Mouse (Mus musculus) cerebellum, adult 11-12 months (tissue): ENCODE results near the gene Abhd12b.

ENCODE experiments used
- DNase-seq: peaks from one replicate; pipeline ENCODE4 v3.0.0; 2022

The Abhd12b gene

GRCm38 (mm10) chr12:70153842-70154241 is at the start of gene Abhd12b:
Gene Abhd12b, plus strand, starts transcription at chr12:70154142.
- DNase-seq = no peak

- no peak for DNase-seq
Observed at GRCm38 (mm10) chr12:70104199-70104598, 49.7 kb upstream of the Abhd12b start.

GRCm38 (mm10) chr12:70104776-70105420 is 49.0 kb upstream of the Abhd12b start:
- DNase-seq = no peak

- DNase-seq = no peak
Observed at GRCm38 (mm10) chr12:70105885-70106284, 48.1 kb upstream of the Abhd12b start.

- DNase-seq = no peak
Observed at GRCm38 (mm10) chr12:70106508-70106907, 47.4 kb upstream of the Abhd12b start.

GRCm38 (mm10) chr12:70108104-70108503 is 45.8 kb upstream of the Abhd12b start:
- no peak for DNase-seq

GRCm38 (mm10) chr12:70109921-70110320 is 44.0 kb upstream of the Abhd12b start:
- peak; percentile 27 for DNase-seq

- DNase-seq = no peak
Observed at GRCm38 (mm10) chr12:70110375-70111116, 43.4 kb upstream of the Abhd12b start.

GRCm38 (mm10) chr12:70111117-70111366 is 42.9 kb upstream of the Abhd12b start:
- DNase-seq = no peak

GRCm38 (mm10) chr12:70111367-70112089 is 42.4 kb upstream of the Abhd12b start:
- peak; percentile 40 for DNase-seq

- DNase-seq = peak; percentile 49
Observed at GRCm38 (mm10) chr12:70112090-70112383, 41.9 kb upstream of the Abhd12b start.

GRCm38 (mm10) chr12:70113351-70113750 is 40.6 kb upstream of the Abhd12b start, which contains the start of gene Nin:
Gene Nin, minus strand, starts transcription at chr12:70113717.
- DNase-seq = no peak

GRCm38 (mm10) chr12:70117146-70117545 is 36.8 kb upstream of the Abhd12b start:
- DNase-seq = no peak

- DNase-seq = peak; percentile 42
Observed at GRCm38 (mm10) chr12:70118721-70119345, 35.1 kb upstream of the Abhd12b start.

- DNase-seq = no peak
Observed at GRCm38 (mm10) chr12:70119552-70119951, 34.4 kb upstream of the Abhd12b start.

- no peak for DNase-seq
Observed at GRCm38 (mm10) chr12:70126626-70127025, 27.3 kb upstream of the Abhd12b start.

GRCm38 (mm10) chr12:70129105-70129504 is 24.8 kb upstream of the Abhd12b start:
- DNase-seq = no peak

- DNase-seq = peak; percentile 41
Observed at GRCm38 (mm10) chr12:70131042-70131675, 22.8 kb upstream of the Abhd12b start.

GRCm38 (mm10) chr12:70134627-70135235 is 19.2 kb upstream of the Abhd12b start:
- DNase-seq = no peak

GRCm38 (mm10) chr12:70136185-70136756 is 17.7 kb upstream of the Abhd12b start:
- no peak for DNase-seq

- no peak for DNase-seq
Observed at GRCm38 (mm10) chr12:70137095-70137494, 16.8 kb upstream of the Abhd12b start.

GRCm38 (mm10) chr12:70137626-70138025 is 16.3 kb upstream of the Abhd12b start:
- no peak for DNase-seq
